Mouse (Mus musculus) bone marrow macrophage, adult 2 months (primary cell): Measurements from ENCODE around the gene Znhit3. TPM values are rescaled to one million over a fixed set of nuclear protein-coding genes. Genes with fewer than 3 reads are reported as not detected.
A peak's percentile ranks its signal among the peaks of the same experiment; 100 is the strongest.

Experiments used
- H3K27ac ChIP-seq: 2 replicates; pipeline ENCODE4 v1.5.1; 2012; ENCODE audit warnings: low read depth, low read length; ENCODE audit not compliant: insufficient read depth
- H3K4me1 ChIP-seq: 2 replicates; pipeline ENCODE4 v1.6.1; 2012; ENCODE audit warnings: low read length; ENCODE audit not compliant: control insufficient read depth, insufficient read depth
- H3K4me3 ChIP-seq: 2 replicates; pipeline ENCODE4 v1.5.1; 2012; ENCODE audit warnings: mild to moderate bottlenecking, low read length, moderate library complexity; ENCODE audit not compliant: insufficient read depth
- CTCF ChIP-seq: IDR thresholded peaks from 2 replicates; pipeline ENCODE4 v1.5.1; 2012; ENCODE audit warnings: low read depth, mild to moderate bottlenecking, low read length, moderate library complexity
- POLR2A ChIP-seq: IDR thresholded peaks from 2 replicates; pipeline ENCODE4 v1.6.1; 2012; ENCODE audit warnings: mild to moderate bottlenecking, low read depth, low read length, borderline replicate concordance
- polyA plus RNA-seq: library from polyadenylated mRNA; stranded (reverse); fragments of >200 nt; gene quantifications from 2 replicates; pipeline ENCODE4 v1.2.4, GENCODE M21; 2012; ENCODE audit not compliant: missing spikeins, insufficient read depth, insufficient read length

Znhit3 gene
- polyA plus RNA-seq, 1 experiment, result 12.1 TPM

DNA sequence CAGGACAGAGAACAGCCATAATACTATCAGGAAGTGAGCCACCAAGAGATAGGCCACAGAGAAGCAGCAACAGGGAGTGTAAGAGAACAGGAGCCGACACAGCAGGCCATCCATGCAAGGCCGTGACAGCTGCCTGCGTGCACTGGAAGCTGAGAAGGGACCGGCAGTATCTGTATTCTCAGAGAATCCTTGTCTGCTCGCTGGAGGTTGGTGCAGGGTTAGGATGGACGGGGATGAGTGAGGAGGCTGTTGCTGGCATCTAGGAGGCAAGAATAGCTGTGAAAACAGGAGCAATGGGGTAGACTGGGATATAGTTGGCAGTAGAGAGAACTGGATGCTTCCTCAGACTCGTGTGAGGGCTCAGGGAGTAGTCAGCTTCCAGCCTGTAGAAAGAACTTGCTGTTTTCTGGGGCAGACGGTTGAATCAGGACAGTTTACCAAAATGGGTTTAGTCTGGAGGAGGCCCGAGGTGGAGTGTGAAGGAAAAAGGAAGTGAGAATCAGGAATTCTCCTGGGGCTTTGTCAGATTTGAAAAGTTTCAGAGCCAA lies 11.5 kb downstream of the Znhit3 start:
- no peak overlapping the region for H3K4me3 ChIP-seq
- TF ChIP-seq CTCF, result no peak
- no peak for TF ChIP-seq POLR2A
- no peak overlapping the region for H3K27ac ChIP-seq
- H3K4me1 ChIP-seq, result no peaks in the 10 kb centered on the region

DNA sequence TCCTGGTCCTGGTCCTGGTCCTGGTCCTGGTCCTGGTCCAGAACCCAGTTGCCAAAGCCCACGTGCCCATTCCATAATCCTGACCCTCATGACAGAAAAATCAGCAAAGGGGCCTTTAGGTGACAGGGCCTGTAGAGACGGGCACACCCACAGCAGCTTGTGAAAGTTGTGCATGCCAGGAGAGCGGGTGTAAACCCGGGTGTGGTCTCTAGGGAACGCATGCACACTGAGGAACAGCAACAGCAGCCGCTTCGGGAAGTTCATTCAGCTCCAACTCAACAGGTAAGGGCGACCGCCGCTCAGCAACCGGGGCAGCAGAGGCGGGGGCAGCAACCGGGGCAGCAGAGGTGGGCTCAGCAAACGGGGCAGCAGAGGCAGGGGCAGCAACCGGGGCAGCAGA lies 23.1 kb downstream of the Znhit3 start:
- H3K27ac ChIP-seq, result no peak overlapping the region
- no peak for TF ChIP-seq POLR2A
- TF ChIP-seq CTCF, result no peak
- H3K4me1 ChIP-seq, result no peaks in the 10 kb centered on the region
- no peak overlapping the region for H3K4me3 ChIP-seq

DNA sequence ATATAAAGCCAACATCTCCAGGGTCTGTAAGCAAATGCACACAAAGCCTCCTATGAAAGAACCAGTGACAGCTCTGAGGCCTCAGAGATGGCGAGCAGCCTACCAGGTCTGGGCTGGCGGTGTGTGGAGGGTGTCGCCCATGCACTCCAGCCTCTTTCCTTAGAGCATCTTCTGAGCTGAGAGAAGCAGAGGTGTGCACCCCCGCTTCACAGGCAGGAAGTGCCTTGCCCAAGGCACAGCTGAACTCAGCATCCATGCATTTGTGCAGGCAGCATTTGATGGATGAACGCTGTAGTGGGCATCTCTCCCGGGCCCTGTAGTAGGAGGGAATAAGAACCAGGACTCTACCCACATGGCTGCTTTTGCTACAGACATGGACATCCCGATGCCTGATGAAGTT lies 24.5 kb downstream of the Znhit3 start:
- no peak for TF ChIP-seq POLR2A
- no peak for TF ChIP-seq CTCF
- Histone ChIP-seq H3K27ac (no peak overlapping the region), H3K4me3 (no peak overlapping the region), H3K4me1 (no peaks in the 10 kb centered on the region)

DNA sequence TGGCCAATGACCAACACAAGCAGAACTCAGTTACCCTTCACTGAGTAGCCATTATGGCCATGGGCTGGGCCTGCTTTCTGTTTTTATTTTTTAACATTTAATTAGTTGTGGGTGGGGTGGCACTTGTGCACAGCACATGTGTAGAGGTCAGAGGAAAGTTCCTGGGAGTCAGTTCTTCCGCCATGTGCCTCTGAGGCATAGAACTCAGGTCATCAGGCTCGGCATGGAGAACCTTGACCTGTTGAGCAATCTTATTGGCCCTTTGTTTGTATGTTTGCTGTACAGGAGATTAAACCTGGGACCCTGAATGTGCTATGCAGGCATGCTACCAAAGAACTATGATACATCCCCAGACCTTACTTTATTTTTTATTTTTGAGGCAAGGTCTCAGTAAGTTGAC lies 26.7 kb downstream of the Znhit3 start:
- Histone ChIP-seq H3K27ac (no peak overlapping the region), H3K4me3 (no peak overlapping the region)
- TF ChIP-seq CTCF, result no peak

DNA sequence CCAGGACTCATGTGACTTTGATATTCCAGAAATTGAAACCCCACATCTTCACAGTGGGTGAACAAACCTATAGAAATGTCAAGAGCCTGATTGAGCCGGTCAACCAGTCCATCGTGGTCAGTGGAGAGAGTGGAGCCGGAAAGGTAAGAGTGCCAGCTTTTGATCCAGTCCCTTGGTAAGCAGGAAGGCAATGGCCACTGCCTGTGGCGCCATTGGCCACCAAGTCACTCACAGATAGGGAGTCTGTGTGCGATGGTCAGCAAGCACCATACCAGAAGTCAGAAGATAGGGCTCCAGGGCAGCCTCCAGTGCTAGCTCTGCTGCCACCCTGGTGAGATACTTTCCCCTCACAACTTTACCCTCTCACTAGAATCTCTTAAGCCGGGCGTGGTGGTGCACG lies 28.1 kb downstream of the Znhit3 start:
- TF ChIP-seq CTCF (no peak), POLR2A (no peak)
- no peak overlapping the region for H3K4me3 ChIP-seq
- H3K4me1 ChIP-seq, result no peaks in the 10 kb centered on the region
- no peak overlapping the region for H3K27ac ChIP-seq

More for the DNA sequence above, 26.7 kb downstream of the Znhit3 start:
- H3K4me1 ChIP-seq, result no peaks in the 10 kb centered on the region

DNA sequence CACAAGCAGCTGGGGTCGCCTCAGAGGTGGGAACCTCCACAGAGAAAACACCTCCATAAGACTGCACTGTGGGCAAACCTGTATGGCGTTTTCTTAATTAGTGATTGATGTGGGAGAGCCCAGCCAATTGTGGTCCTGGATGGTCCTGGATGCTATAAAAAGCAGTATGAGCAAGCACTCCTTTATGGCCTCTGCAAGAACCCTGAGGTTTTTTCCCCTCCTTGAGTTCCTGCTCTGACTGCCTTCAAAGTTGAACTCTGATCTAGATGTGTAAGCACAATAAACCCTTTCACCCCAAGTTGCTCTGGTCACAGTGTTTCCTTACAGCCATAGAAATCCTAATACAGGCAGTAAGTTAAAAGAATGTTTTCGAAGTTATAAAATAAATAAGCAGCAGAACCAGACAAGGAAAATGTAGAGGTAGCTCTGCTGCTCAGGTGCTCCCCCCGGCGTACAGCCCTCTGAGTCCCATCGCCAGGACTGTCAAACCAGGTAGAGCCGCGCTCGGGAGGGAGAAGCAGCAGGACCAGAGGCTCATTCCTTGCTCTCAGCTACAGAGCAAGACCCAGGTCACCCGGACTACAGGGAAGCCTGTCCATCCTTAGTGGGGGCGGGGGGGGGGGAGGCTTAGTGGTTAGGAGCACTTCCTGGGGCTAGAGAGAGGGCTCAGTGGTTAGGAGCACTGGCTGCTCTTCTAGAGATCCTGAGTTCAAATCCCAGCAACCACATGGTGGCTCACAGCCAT lies 29.2 kb downstream of the Znhit3 start:
- TF ChIP-seq CTCF, result no peak
- TF ChIP-seq POLR2A, result no peak
- Histone ChIP-seq H3K4me3 (no peak overlapping the region), H3K4me1 (no peaks in the 10 kb centered on the region), H3K27ac (no peak overlapping the region)

DNA sequence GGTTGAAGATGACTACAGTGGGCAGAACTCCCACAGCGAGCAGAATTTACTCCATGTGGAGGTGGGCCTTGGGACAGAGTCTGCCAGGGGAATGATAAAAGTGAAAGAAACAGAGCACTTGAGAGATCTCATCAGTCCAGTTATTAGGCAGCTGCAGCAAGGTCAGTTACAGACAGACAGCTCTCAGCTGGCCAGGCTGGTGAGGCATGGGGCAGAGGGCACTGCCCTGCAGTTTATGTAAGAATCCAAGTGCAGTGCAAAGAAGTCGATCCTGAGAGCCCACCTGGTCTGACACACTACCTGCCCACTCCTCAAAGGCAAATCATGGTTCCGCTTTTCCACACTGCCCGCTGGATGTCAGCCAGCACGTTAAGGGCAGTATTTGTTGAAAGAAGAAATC lies 29.9 kb downstream of the Znhit3 start:
- TF ChIP-seq CTCF, result no peak
- no peak for TF ChIP-seq POLR2A
- Histone ChIP-seq H3K4me3 (no peak overlapping the region), H3K4me1 (peaks cover 2% of the 10 kb centered on the region), H3K27ac (no peak overlapping the region)

DNA sequence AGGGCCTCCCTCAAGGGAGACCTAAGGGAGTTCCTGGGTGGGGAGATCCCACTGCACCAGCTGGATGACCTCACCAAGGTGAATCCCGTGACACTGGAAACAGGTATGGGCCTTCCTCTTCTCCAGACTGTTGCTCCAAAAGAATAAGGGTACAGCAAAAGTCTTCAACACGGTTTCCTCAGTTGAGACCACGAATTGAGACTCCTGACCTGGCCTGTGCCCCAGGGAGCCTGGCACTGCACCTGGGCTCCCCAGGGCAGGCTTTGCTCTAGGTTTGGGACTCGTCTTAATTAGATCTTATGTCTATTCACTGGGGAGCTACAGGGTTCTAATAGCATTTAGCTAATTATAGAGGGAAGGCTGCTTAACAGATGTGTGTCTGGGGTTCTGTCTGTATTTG lies 30.9 kb downstream of the Znhit3 start:
- Histone ChIP-seq H3K4me1 (peaks cover 7% of the 10 kb centered on the region), H3K4me3 (no peak overlapping the region), H3K27ac (no peak overlapping the region)
- TF ChIP-seq POLR2A, result no peak

DNA sequence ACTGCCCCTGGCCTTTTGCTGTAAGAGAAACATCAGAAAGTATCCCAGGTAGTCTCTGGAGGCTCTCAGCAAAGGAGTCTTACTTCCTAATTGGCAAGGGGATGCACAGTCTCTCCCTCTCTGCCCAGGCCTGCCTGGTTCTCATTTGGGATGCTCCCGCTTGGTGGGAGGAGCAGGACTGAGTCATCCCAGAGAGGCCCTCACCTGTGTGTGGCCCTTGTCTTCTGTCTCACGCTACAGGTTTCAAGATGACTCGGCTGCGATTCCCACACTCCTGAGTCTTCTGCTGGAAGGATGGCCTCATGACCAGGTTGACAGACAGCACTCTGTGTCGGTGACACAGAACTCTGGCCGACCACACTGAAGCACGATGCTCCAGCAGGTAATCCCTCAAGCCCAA lies 33.8 kb downstream of the Znhit3 start:
- H3K4me1 ChIP-seq, result peaks cover 7% of the 10 kb centered on the region
- H3K4me3 ChIP-seq, result no peak overlapping the region
- no peak overlapping the region for H3K27ac ChIP-seq
- TF ChIP-seq CTCF, result no peak
- no peak for TF ChIP-seq POLR2A

DNA sequence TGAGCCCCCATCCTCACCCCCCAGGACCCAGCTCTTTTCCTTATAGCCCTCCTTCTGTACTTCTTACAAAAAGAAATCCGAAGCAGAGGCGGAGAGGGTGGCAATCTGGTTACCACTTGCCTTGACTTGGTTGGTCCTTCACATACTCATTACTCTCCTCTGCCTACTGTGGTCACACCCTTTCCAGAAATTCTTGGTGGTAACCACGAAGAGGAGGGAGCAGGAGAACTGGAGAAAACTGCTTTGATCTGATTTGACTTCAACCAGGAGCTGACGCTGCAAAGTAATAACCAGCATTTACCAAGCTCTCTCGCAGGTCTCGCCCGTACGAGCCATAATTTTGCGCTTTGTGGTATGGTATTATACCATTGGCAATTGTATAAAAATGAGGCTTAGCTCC lies 35.2 kb downstream of the Znhit3 start:
- peak overlapping the region; percentile 88 for H3K4me3 ChIP-seq
- TF ChIP-seq POLR2A (no peak), CTCF (no peak)
- H3K27ac ChIP-seq, result peak overlapping the region; percentile 66
- H3K4me1 ChIP-seq, result peaks cover 7% of the 10 kb centered on the region

DNA sequence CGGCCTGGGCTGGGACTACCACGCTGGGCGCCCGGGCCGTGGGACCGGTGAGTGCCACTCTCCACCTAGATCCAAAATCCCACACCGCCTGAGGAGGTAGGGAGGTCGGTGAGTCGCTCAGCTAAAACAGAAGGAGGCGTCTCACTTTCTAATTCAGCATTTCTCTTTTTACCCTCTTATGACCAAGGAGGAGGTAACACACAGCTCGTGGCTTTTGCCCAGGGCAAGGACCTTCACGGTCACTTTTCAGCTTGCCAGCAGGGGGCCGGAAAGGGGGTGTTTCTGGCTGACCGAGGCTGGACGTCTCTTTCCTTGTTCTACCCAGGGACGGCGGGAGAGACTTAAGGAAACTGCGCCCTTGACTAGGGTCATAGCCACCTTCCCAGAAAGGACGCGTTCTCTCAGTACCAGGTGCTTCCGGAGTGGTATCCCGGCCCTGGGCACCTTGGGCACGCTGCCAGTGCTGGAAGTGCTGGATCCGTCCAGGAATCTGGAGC lies 35.7 kb downstream of the Znhit3 start:
- Histone ChIP-seq H3K4me1 (peaks cover 7% of the 10 kb centered on the region), H3K27ac (peak overlapping the region; percentile 66), H3K4me3 (peak overlapping the region; percentile 88)
- TF ChIP-seq POLR2A (no peak), CTCF (0 out of 2 replicates have a peak, but pooled peaks have one; percentile 22)
